Mouse (Mus musculus) kidney, embryonic 16.5 days (tissue): ENCODE measurements around the gene Erbb3. TPM values are rescaled to one million over a fixed set of nuclear protein-coding genes. Genes with fewer than 3 reads are reported as not detected.

Source experiments
- ATAC-seq: fragments of 200-750 bp; cut with Nextera tagmentation; 2 replicates; pipeline ENCODE4 v1.8.0; 2017; ENCODE audit warnings: moderate TSS enrichment; ENCODE audit not compliant: low FRiP score, low TSS enrichment
- H3K27ac ChIP-seq: fragments of 300-500 bp; sonication (generic); 2 replicates; pipeline ENCODE4 v1.5.1; 2014; ENCODE audit warnings: low read length
- H3K27me3 ChIP-seq: fragments of 300-500 bp; sonication (generic); 2 replicates; pipeline ENCODE4 v1.6.1; 2014; ENCODE audit warnings: low read length, control low read depth, mixed read lengths; ENCODE audit not compliant: insufficient read depth
- H3K36me3 ChIP-seq: fragments of 300-500 bp; sonication (generic); 2 replicates; pipeline ENCODE4 v1.6.1; 2014; ENCODE audit warnings: low read length, control low read depth, mixed read lengths; ENCODE audit not compliant: insufficient read depth
- H3K4me1 ChIP-seq: fragments of 300-500 bp; sonication (generic); 2 replicates; pipeline ENCODE4 v1.6.1; 2014; ENCODE audit warnings: low read length, control low read depth, mixed read lengths; ENCODE audit not compliant: insufficient read depth
- H3K4me2 ChIP-seq: fragments of 300-500 bp; sonication (generic); replicated peaks from 2 replicates; pipeline ENCODE4 v1.6.1; 2014; ENCODE audit warnings: low read depth, low read length
- H3K4me3 ChIP-seq: fragments of 300-500 bp; sonication (generic); 2 replicates; pipeline ENCODE4 v1.5.1; 2014; ENCODE audit warnings: mild to moderate bottlenecking, low read length
- H3K9ac ChIP-seq: fragments of 300-500 bp; sonication (generic); replicated peaks from 2 replicates; pipeline ENCODE4 v1.6.1; 2014; ENCODE audit warnings: low read length
- H3K9me3 ChIP-seq: fragments of 300-500 bp; sonication (generic); 2 replicates; pipeline ENCODE4 v1.6.1; 2016; ENCODE audit warnings: low read length, control low read depth
- WGBS: fragments of 180-500 bp; shearing (Covaris S2); extraction: QIAGEN DNeasy Blood & Tissue Kit; methylation state at CpG from one replicate; pipeline ENCODE4 v1.1.7; 2014; 5-methylcytosine and 5-hydroxymethylcytosine counted together
- microRNA-seq: library from miRNA; unstranded; fragments of <30 nt; microRNA quantifications from one replicate; pipeline ENCODE4, GENCODE M21; 2016
- polyA plus RNA-seq: library from polyadenylated mRNA; unstranded; fragments of >200 nt; fragmentation: Nextera tagmentation; extraction: Ambion mirVana; gene quantifications from 2 replicates; pipeline ENCODE4 v1.2.1, GENCODE M21; 2015

Gene Erbb3
- polyA plus RNA-seq, 1 experiment from 2014 or later = 11.5 TPM

GRCm38 (mm10) chr10:128522351-128522750 lies 67.1 kb downstream of the Erbb3 start:
- peaks cover 18% of the 10 kb centered on the region; the same call in 1 of the 2 replicates for H3K36me3 ChIP-seq
- ATAC-seq = no peak
- H3K9me3 ChIP-seq = no peaks in the 10 kb centered on the region
- H3K27me3 ChIP-seq = no peaks in the 10 kb centered on the region; the same call in 1 of the 2 replicates
- no peak overlapping the region for H3K4me3 ChIP-seq
- no peak overlapping the region for H3K9ac ChIP-seq
- no peak overlapping the region for H3K4me2 ChIP-seq
- H3K27ac ChIP-seq = no peak overlapping the region
- peaks cover 13% of the 10 kb centered on the region for H3K4me1 ChIP-seq
- 75% methylated on average over 6 of the region's 6 CpGs for WGBS

- Histone ChIP-seq H3K9me3 (no peaks in the 10 kb centered on the region), H3K36me3 (peaks cover 18% of the 10 kb centered on the region; the same call in 1 of the 2 replicates), H3K9ac (no peak overlapping the region), H3K27me3 (peaks cover 3% of the 10 kb centered on the region; the same call in 1 of the 2 replicates), H3K27ac (no peak overlapping the region), H3K4me1 (peaks cover 14% of the 10 kb centered on the region), H3K4me2 (no peak overlapping the region), H3K4me3 (no peak overlapping the region)
- WGBS = 87% methylated on average over 16 of the region's 16 CpGs
- no peak for ATAC-seq
Measured at GRCm38 (mm10) chr10:128520591-128520990, 68.9 kb downstream of the Erbb3 start.

GRCm38 (mm10) chr10:128518833-128519232 lies 70.6 kb downstream of the Erbb3 start:
- Histone ChIP-seq H3K9ac (no peak overlapping the region), H3K27me3 (peaks cover 3% of the 10 kb centered on the region; the same call in 1 of the 2 replicates), H3K27ac (no peak overlapping the region), H3K9me3 (no peaks in the 10 kb centered on the region), H3K36me3 (peaks cover 18% of the 10 kb centered on the region; the same call in 1 of the 2 replicates), H3K4me3 (no peak overlapping the region), H3K4me1 (peaks cover 8% of the 10 kb centered on the region), H3K4me2 (no peak overlapping the region)
- 82% methylated on average over 7 of the region's 7 CpGs for WGBS
- no peak for ATAC-seq

Small RNA genes within 50 kb of the gene (microRNA-seq; reads per million reads assigned to microRNA genes)
- gene Gm47275 (not detected), gene Mir6917 (not detected)

Other genes with a start within 250 kb of the Erbb3 start
- 4.1 and 10.9 TPM in 2 replicates for gene Coq10a, start 220.7 kb downstream of the Erbb3 start, polyA plus RNA-seq
- gene Ankrd52, start 212.5 kb downstream of the Erbb3 start, polyA plus RNA-seq = 11.9 and 12.8 TPM in 2 replicates
- 69.0 and 75.1 TPM in 2 replicates for gene Slc39a5, start 188.4 kb downstream of the Erbb3 start, polyA plus RNA-seq
- 81.7 and 94.8 TPM in 2 replicates for gene Nabp2, start 178.2 kb downstream of the Erbb3 start, polyA plus RNA-seq
- 52.5 and 52.6 TPM in 2 replicates for gene Rnf41, start 178.0 kb downstream of the Erbb3 start, polyA plus RNA-seq
- 64.5 and 75.9 TPM in 2 replicates for gene Smarcc2, start 130.4 kb downstream of the Erbb3 start, polyA plus RNA-seq
- 1,255 and 1,413 TPM in 2 replicates for gene Myl6, start 95.5 kb downstream of the Erbb3 start, polyA plus RNA-seq
- 4.2 and 5.7 TPM in 2 replicates for gene Myl6b, start 91.0 kb downstream of the Erbb3 start, polyA plus RNA-seq
- gene Esyt1, start 63.8 kb downstream of the Erbb3 start, polyA plus RNA-seq = 23.2 and 24.2 TPM in 2 replicates
- gene Zc3h10, start 41.9 kb downstream of the Erbb3 start, polyA plus RNA-seq = 16.2 and 16.6 TPM in 2 replicates
- 3,659 and 3,733 TPM in 2 replicates for gene Rpl41, start 40.3 kb downstream of the Erbb3 start, polyA plus RNA-seq
- gene Pa2g4, start 23.7 kb downstream of the Erbb3 start, polyA plus RNA-seq = 200 and 203 TPM in 2 replicates
- gene Rps26, start 37.1 kb upstream of the Erbb3 start, polyA plus RNA-seq = 628 and 640 TPM in 2 replicates
- gene Ikzf4, start 56.3 kb upstream of the Erbb3 start, polyA plus RNA-seq = 1.4 and 2.0 TPM in 2 replicates
- 15.9 and 16.3 TPM in 2 replicates for gene Suox, start 84.4 kb upstream of the Erbb3 start, polyA plus RNA-seq
- 84.4 and 86.0 TPM in 2 replicates for gene Rab5b, start 106.6 kb upstream of the Erbb3 start, polyA plus RNA-seq
- 1.5 and 1.7 TPM in 2 replicates for gene Pmel, start 114.5 kb upstream of the Erbb3 start, polyA plus RNA-seq
- 100 and 105 TPM in 2 replicates for gene Cdk2, start 115.4 kb upstream of the Erbb3 start, polyA plus RNA-seq
- gene Dgka, start 155.2 kb upstream of the Erbb3 start, polyA plus RNA-seq = 6.8 and 7.8 TPM in 2 replicates
- gene Pym1, start 158.2 kb upstream of the Erbb3 start, polyA plus RNA-seq = 40.0 and 40.3 TPM in 2 replicates
- gene Mmp19, start 201.3 kb upstream of the Erbb3 start, polyA plus RNA-seq = 0.89 and 0.98 TPM in 2 replicates
- gene Dnajc14, start 214.4 kb upstream of the Erbb3 start, polyA plus RNA-seq = 63.2 and 64.9 TPM in 2 replicates
- gene Tmem198b, start 214.7 kb upstream of the Erbb3 start, polyA plus RNA-seq = 19.3 and 22.9 TPM in 2 replicates
- gene Sarnp, start 227.7 kb upstream of the Erbb3 start, polyA plus RNA-seq = 194 and 198 TPM in 2 replicates
- 94.4 and 100 TPM in 2 replicates for gene Ormdl2, start 232.0 kb upstream of the Erbb3 start, polyA plus RNA-seq